Mouse (Mus musculus) MEL (cell line): ENCODE measurements at regions not wholly inside any gene's neighbourhood (a gene's known extent, or its start where the extent isn't known, plus 50 kb on each side); places are given as distances from the start of the nearest gene placed in this dataset.

Experiments used
- CHD2 ChIP-seq: IDR thresholded peaks from 2 replicates; pipeline ENCODE4 v1.6.1; 2011; ENCODE audit warnings: low read length, improper control_type of control experiment
- CTCF ChIP-seq, 3 experiments: IDR thresholded peaks in 2 of 3; conservative IDR thresholded peaks in 1 of 3; 2 replicates each; pipeline ENCODE4 v1.5.1; 2011 to 2012; ENCODE audit warnings: low read length in 3 of 3, low read depth in 2 of 3, mild to moderate bottlenecking in 2 of 3, improper control_type of control experiment in 1 of 3, inconsistent platforms in 1 of 3, mixed read lengths in 1 of 3, moderate library complexity in 1 of 3; ENCODE audit not compliant: control insufficient read depth in 1 of 3, insufficient read depth in 1 of 3, poor library complexity in 1 of 3, severe bottlenecking in 1 of 3
- ELF1 ChIP-seq: IDR thresholded peaks from 2 replicates; pipeline ENCODE4 v1.6.1; 2014; ENCODE audit warnings: low read depth, mild to moderate bottlenecking, inconsistent platforms, low read length, improper control_type of control experiment, moderate library complexity
- EP300 ChIP-seq, 2 experiments: IDR thresholded peaks; 2 replicates each; pipeline ENCODE4 v1.6.1; 2011; ENCODE audit warnings: improper control_type of control experiment in 2 of 2, low read length in 2 of 2, low read depth in 1 of 2, mild to moderate bottlenecking in 1 of 2
- ETS1 ChIP-seq: IDR thresholded peaks from 2 replicates; pipeline ENCODE4 v1.6.1; 2012; ENCODE audit warnings: low read depth, mild to moderate bottlenecking, inconsistent platforms, low read length, improper control_type of control experiment, moderate library complexity
- MAFK ChIP-seq: IDR thresholded peaks from 2 replicates; pipeline ENCODE4 v1.6.1; 2011; ENCODE audit warnings: low read depth, mild to moderate bottlenecking, low read length, improper control_type of control experiment, borderline replicate concordance
- MEF2A ChIP-seq: IDR thresholded peaks from 2 replicates; pipeline ENCODE4 v1.6.1; 2014; ENCODE audit warnings: low read depth, mild to moderate bottlenecking, inconsistent platforms, low read length, improper control_type of control experiment; ENCODE audit not compliant: poor library complexity, insufficient replicate concordance, severe bottlenecking; ENCODE audit errors: extremely low read depth
- POLR2A ChIP-seq, 2 experiments: IDR thresholded peaks; 2 replicates each; pipeline ENCODE4 v1.6.1; 2011 to 2012; ENCODE audit warnings: low read length in 2 of 2, mild to moderate bottlenecking in 2 of 2, control low read depth in 1 of 2, improper control_type of control experiment in 1 of 2, low read depth in 1 of 2, moderate library complexity in 1 of 2; ENCODE audit not compliant: control insufficient read depth in 1 of 2, insufficient read depth in 1 of 2, poor library complexity in 1 of 2
- RAD21 ChIP-seq: IDR thresholded peaks from 2 replicates; pipeline ENCODE4 v1.6.1; 2011; ENCODE audit warnings: mild to moderate bottlenecking, low read depth, low read length, improper control_type of control experiment
- USF1 ChIP-seq: IDR thresholded peaks from 2 replicates; pipeline ENCODE4 v1.6.1; 2014; ENCODE audit warnings: low read depth, mild to moderate bottlenecking, inconsistent platforms, low read length, improper control_type of control experiment, moderate library complexity
- ZMIZ1 ChIP-seq: IDR thresholded peaks from 2 replicates; pipeline ENCODE4 v1.6.1; 2012; ENCODE audit warnings: low read depth, mild to moderate bottlenecking, inconsistent platforms, low read length, improper control_type of control experiment, moderate library complexity
- ZNF384 ChIP-seq: IDR thresholded peaks from 2 replicates; pipeline ENCODE4 v1.6.1; 2012; ENCODE audit warnings: low read depth, mild to moderate bottlenecking, inconsistent platforms, low read length, improper control_type of control experiment

- TF ChIP-seq CTCF (IDR thresholded peaks at IDR 0.05 in 2 of 3, conservative IDR thresholded peaks at IDR 0.05 in 1 of 3; ENCODE audit: control insufficient read depth in 1 of 3, insufficient read depth in 1 of 3, low read depth in 2 of 3, low read length in 3 of 3, poor library complexity in 1 of 3, severe bottlenecking in 1 of 3) (no peak), POLR2A (IDR thresholded peaks at IDR 0.05; ENCODE audit: control insufficient read depth in 1 of 2, insufficient read depth in 1 of 2, low read depth in 1 of 2, low read length in 2 of 2, poor library complexity in 1 of 2) (no peak), EP300 (IDR thresholded peaks at IDR 0.05; ENCODE audit: low read depth in 1 of 2, low read length in 2 of 2) (no peak), RAD21 (no peak), USF1 (no peak), ZMIZ1 (no peak), ELF1 (no peak), ETS1 (no peak), MAFK (no peak), CHD2 (no peak), ZNF384 (no peak), MEF2A (no peak)
These were observed 374.2 kb downstream of the Ipo11 start for GRCm38 (mm10) chr13:106562588-106562987.
